Mouse (Mus musculus): Measurements from ENCODE around the gene Srpk1.
A peak's percentile ranks its signal among the peaks of the same experiment; 100 is the strongest.
"Not testable (repeated sequence)": the region's sequence is repeated elsewhere in the genome, so short reads cannot be mapped to it uniquely, and the experiment has no call there.

Srpk1 gene

DNA sequence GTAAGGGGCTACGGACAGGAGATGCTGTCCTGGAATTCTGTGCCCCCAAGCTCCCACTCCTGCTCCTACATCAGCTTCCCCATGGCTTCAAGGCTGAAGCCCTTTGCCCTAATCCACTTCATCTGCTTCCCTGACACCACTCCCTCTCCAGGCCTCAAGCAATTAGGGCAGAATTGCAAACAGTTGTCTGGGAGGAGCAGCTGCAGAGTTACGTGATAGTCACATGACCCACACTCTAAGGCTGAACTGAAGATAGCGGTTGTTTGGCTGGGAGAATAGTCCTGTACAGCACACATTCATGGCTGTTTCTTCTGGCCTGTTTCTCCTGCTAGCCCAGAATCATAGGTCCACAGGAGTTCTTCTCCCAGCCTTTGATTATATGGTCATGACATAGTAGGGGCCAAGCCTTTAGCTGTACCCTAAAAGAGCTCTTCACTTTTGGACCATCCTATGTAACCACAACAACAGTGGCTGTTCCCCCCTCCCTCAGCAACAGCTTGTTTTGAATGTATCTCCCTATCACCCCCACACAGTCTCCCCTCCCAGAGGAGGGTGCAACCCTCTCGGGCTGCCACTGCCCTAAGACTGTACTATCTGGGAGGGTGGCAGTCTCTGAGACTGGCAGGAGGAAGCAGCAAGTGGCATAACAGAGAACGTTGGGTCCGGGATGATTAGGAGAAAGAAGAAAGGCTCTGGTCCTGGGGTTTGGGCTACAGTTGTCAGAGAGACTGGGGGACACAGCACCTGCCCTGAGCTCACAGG lies 65.7 kb downstream of the Srpk1 start:
- no peak for DNase-seq (ENCODE audit: low spot score)

DNA sequence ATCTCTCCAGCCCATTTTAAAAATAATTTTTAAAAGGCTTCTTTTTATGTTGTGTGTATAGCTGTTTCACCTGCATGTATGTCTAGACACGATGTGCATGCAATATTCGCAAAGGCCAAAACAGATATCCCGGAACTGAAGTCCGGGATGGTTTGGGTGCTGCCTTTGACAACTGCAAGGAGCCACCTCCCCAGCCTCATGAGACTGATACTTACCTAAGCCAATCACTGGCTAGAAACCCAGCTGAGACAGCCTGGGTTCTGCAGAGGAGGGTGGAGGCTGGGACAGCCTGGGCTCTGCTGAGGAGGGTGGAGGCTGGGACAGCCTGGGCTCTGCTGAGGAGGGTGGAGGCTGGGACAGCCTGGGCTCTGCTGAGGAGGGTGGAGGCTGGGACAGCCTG lies 68.5 kb downstream of the Srpk1 start:
- not testable (repeated sequence) for DNase-seq (ENCODE audit: low spot score)

DNA sequence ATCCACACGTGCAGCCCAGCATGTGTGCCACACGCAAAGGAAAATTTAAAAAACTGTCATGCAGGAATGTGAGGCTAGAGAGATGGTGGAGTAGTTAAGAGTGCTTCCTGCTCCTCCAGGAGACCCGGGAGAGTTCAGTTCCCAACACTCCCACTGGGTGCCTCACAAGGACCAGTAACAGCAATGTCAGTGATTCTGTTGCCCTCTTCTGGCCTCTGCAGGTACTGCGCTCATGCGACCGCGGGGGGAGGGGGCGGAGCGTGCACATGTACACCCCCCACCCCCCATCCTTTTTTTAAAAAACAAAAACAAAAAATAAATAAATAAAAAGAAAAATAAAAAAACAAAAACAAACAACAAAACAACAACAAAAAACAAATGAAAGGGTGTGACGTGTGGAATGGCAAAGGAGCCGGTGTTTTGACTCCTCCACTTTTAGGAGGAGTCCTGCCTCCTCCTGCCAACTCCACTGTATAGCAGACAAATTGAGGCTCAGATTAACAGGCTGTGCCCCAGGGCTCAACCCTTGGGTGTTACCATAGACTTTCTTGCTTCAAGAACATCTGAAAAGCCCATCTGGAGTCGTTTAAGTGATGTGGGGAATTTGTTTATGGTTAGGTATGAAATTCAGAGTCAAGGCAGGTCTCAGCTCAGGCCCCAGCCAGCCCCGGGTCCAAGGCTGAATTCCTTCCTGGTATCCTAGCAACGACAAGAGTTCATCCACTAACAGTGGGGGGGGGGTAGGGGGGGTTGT lies 69.3 kb downstream of the Srpk1 start:
- peak; percentile 50 for DNase-seq (ENCODE audit: low spot score)

DNA sequence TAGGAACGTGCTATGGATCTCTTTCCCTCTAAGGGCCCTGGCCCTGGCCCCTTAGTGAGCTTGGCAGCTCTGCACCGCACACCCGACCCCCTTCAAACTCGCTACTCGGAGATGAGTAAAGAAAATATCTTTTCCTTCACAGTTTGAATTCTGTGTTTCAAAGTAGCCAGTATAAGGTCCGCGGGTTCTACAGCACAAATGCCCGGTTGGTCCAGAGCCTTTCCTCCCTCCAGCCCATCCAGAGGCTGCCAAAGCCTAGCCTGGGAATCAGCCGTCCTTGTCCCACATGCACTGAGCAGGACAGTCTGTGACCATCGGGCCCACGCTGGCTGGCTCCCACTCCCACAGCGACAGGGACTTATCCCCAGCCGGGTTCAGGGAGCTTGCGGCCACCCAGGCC lies 73.4 kb downstream of the Srpk1 start, which contains the start of gene Clpsl2:
Gene Clpsl2 (plus strand): TSS at position 301 of the 400 bp plus-strand sequence.
- no peak for DNase-seq (ENCODE audit: low spot score)

DNA sequence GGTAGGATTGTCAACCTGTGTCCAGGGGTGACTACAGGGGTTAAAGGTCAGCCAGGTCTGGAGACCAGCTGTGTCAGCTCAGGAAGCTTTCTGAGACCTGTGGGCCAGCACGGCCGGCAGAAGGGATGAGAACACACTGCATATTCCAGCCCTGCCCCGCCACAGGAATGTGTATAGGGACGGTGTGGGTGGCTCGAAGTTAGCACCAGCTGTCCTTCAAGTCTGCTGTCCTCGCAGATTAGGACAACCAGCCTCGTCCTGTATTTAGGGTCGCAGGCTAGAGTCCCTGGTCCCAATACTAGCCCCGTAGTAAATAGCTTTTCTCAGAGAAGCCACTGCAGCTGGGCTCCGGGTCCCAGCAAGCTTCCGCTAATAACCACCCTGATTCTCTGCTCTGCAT lies 74.0 kb downstream of the Srpk1 start:
- no peak for DNase-seq (ENCODE audit: low spot score)

DNA sequence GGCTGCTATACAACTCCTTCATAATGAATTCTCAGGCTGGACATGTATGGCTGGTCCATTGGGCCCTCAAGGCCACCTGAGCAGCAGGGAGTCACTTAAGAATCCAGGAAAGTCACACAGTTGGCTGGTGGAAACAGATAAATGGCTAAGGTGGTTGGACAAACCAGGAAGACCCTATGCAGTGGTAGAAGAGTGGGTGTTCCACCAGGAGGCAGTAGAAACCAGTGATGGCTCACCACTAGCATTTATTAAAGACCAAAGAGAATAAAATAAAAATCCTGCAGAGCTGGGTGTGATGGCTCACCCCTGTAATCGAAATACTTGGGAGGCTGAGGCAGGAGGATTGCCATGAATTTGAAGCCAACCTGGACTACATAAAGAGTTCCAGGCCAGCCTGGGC lies 75.6 kb downstream of the Srpk1 start:
- no peak for DNase-seq (ENCODE audit: low spot score)

DNA sequence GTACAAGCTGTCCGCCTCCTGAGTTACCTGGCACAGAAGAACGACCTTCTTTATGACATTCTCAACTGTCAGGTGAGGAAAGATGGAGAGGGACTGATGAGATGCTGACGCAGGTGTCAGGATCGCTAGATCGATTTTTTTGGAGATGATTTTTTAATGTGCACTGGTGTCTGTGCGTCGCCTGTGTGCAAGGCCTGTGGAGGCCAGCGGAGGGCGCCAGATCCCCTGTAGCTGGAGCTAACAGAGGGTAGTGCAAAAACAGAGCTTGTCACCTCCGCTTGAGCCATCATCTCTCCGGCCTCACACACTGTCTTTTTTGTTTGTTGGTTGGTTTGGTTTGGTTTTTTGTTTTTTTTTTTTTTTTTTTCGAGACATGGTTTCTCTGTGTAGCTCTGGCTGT lies 84.6 kb downstream of the Srpk1 start:
- DNase-seq (ENCODE audit: low spot score): no peak

Measured in layer of hippocampus, adult 9-10 months (tissue).